Mouse (Mus musculus): Measurements from ENCODE around the gene 4930578G10Rik. TPM values are rescaled to one million over a fixed set of nuclear protein-coding genes. Genes with fewer than 3 reads are reported as not detected.

Gene 4930578G10Rik
- polyA plus RNA-seq, 1 experiment from 2014 or later: not detected

- WGBS: 64% methylated on average over 7 of the region's 7 CpGs
- Histone ChIP-seq H3K36me3 (ENCODE audit: insufficient read depth, low read length) (no peaks in the 10 kb centered on the region), H3K9ac (ENCODE audit: low read depth, low read length) (no peak overlapping the region), H3K27me3 (ENCODE audit: insufficient read depth, low read length) (no peaks in the 10 kb centered on the region), H3K4me3 (replicated peaks; ENCODE audit: low read depth, low read length) (no peak overlapping the region), H3K4me2 (ENCODE audit: low read length) (no peak overlapping the region), H3K4me1 (replicated peaks; ENCODE audit: insufficient read depth, low read length) (no peaks in the 10 kb centered on the region), H3K27ac (no peak overlapping the region), H3K9me3 (replicated peaks; ENCODE audit: low read length) (no peaks in the 10 kb centered on the region)
- TF ChIP-seq CTCF (IDR thresholded peaks at IDR 0.05; ENCODE audit: low read depth): no peak
- DNase-seq (ENCODE audit: low spot score) (no peak), ATAC-seq (replicated peaks; ENCODE audit: low FRiP score, low read depth) (no peak)
Measured at GRCm38 (mm10) chr4:42891176-42891575, 155.8 kb downstream of the 4930578G10Rik start.

- no peaks in the 10 kb centered on the region for H3K4me1 ChIP-seq (replicated peaks; ENCODE audit: insufficient read depth, low read length)
- no peaks in the 10 kb centered on the region for H3K9me3 ChIP-seq (replicated peaks; ENCODE audit: low read length)
- ATAC-seq (replicated peaks; ENCODE audit: low FRiP score, low read depth) (no peak), DNase-seq (ENCODE audit: low spot score) (no peak)
- no peak for TF ChIP-seq CTCF (IDR thresholded peaks at IDR 0.05; ENCODE audit: low read depth)
- H3K27ac ChIP-seq: no peak overlapping the region
- H3K4me2 ChIP-seq (ENCODE audit: low read length): no peak overlapping the region
- 67% methylated on average over 7 of the region's 7 CpGs for WGBS
- H3K4me3 ChIP-seq (replicated peaks; ENCODE audit: low read depth, low read length): no peak overlapping the region
- no peaks in the 10 kb centered on the region for H3K27me3 ChIP-seq (ENCODE audit: insufficient read depth, low read length)
- no peaks in the 10 kb centered on the region for H3K36me3 ChIP-seq (ENCODE audit: insufficient read depth, low read length)
- no peak overlapping the region for H3K9ac ChIP-seq (ENCODE audit: low read depth, low read length)
Measured at GRCm38 (mm10) chr4:42895118-42895517, 159.8 kb downstream of the 4930578G10Rik start.

Other genes with a start within 250 kb of the 4930578G10Rik start
- not detected in 2 replicates for gene Fam205a2, start 207.4 kb upstream of the 4930578G10Rik start, polyA plus RNA-seq (2015; fragmentation: Nextera tagmentation; extraction: Ambion mirVana)
- gene Gm10591, start 123.3 kb upstream of the 4930578G10Rik start, polyA plus RNA-seq (2015; fragmentation: Nextera tagmentation; extraction: Ambion mirVana): 0.89 TPM in 1 of 2 replicates, not detected in the other
- gene Gm2564, start 105.8 kb upstream of the 4930578G10Rik start, polyA plus RNA-seq (2015; fragmentation: Nextera tagmentation; extraction: Ambion mirVana): 0.70 and 0.72 TPM in 2 replicates
- gene Ccl27b, start 80.3 kb upstream of the 4930578G10Rik start, polyA plus RNA-seq (2015; fragmentation: Nextera tagmentation; extraction: Ambion mirVana): not detected in 2 replicates
- not detected in 2 replicates for gene Il11ra2, start 73.7 kb upstream of the 4930578G10Rik start, polyA plus RNA-seq (2015; fragmentation: Nextera tagmentation; extraction: Ambion mirVana)
- gene Ccl19, start 21.0 kb downstream of the 4930578G10Rik start, polyA plus RNA-seq (2015; fragmentation: Nextera tagmentation; extraction: Ambion mirVana): 0.38 and 0.71 TPM in 2 replicates
- gene Ccl21a, start 38.4 kb downstream of the 4930578G10Rik start, polyA plus RNA-seq (2015; fragmentation: Nextera tagmentation; extraction: Ambion mirVana): 24.7 and 29.2 TPM in 2 replicates
- 0.07 TPM in 1 of 2 replicates, not detected in the other for gene Fam205a1, start 118.3 kb downstream of the 4930578G10Rik start, polyA plus RNA-seq (2015; fragmentation: Nextera tagmentation; extraction: Ambion mirVana)
- gene Gm12394, start 121.2 kb downstream of the 4930578G10Rik start, polyA plus RNA-seq (2015; fragmentation: Nextera tagmentation; extraction: Ambion mirVana): 0.14 and 0.26 TPM in 2 replicates
- 0.09 and 0.33 TPM in 2 replicates for gene Fam205c, start 138.7 kb downstream of the 4930578G10Rik start, polyA plus RNA-seq (2015; fragmentation: Nextera tagmentation; extraction: Ambion mirVana)
- gene Phf24, start 181.1 kb downstream of the 4930578G10Rik start, polyA plus RNA-seq (2015; fragmentation: Nextera tagmentation; extraction: Ambion mirVana): 0.34 and 0.64 TPM in 2 replicates
- 4.6 and 5.3 TPM in 2 replicates for gene Dnajb5, start 214.3 kb downstream of the 4930578G10Rik start, polyA plus RNA-seq (2015; fragmentation: Nextera tagmentation; extraction: Ambion mirVana)
- gene 1700022I11Rik, start 234.1 kb downstream of the 4930578G10Rik start, polyA plus RNA-seq (2015; fragmentation: Nextera tagmentation; extraction: Ambion mirVana): 0.37 and 0.66 TPM in 2 replicates